Mouse (Mus musculus) kidney, postnatal 0 days (tissue): ENCODE results near the gene Cactin. TPM values are rescaled to one million over a fixed set of nuclear protein-coding genes. Genes with fewer than 3 reads are reported as not detected.
A peak's percentile ranks its signal among the peaks of the same experiment; 100 is the strongest.

ENCODE experiments used
- ATAC-seq: fragments of 200-750 bp; cut with Nextera tagmentation; replicated peaks from 2 replicates; pipeline ENCODE4 v1.8.0; 2017; ENCODE audit warnings: low read depth, moderate number of reproducible peaks, moderate TSS enrichment, moderate library complexity; ENCODE audit not compliant: low FRiP score
- DNase-seq: peaks from one replicate; pipeline ENCODE4 v3.0.0-alpha.2; 2016; ENCODE audit warnings: low spot score
- H3K27ac ChIP-seq: fragments of 300-500 bp; sonication (generic); 2 replicates; pipeline ENCODE4 v1.5.1; 2014; ENCODE audit warnings: mild to moderate bottlenecking
- H3K27me3 ChIP-seq: fragments of 300-500 bp; sonication (generic); 2 replicates; pipeline ENCODE4 v1.6.1; 2014; ENCODE audit warnings: low read length, mixed read lengths; ENCODE audit not compliant: insufficient read depth
- H3K36me3 ChIP-seq: fragments of 300-500 bp; sonication (generic); 2 replicates; pipeline ENCODE4 v1.6.1; 2014; ENCODE audit warnings: low read length, mixed read lengths; ENCODE audit not compliant: insufficient read depth
- H3K4me1 ChIP-seq: fragments of 300-500 bp; sonication (generic); replicated peaks from 2 replicates; pipeline ENCODE4 v1.6.1; 2014; ENCODE audit warnings: antibody characterized with exemption, low read length, mixed read lengths; ENCODE audit not compliant: insufficient read depth
- H3K4me2 ChIP-seq: fragments of 300-500 bp; sonication (generic); 2 replicates; pipeline ENCODE4 v1.6.1; 2014; ENCODE audit warnings: mild to moderate bottlenecking, low read length, moderate library complexity, mixed read lengths
- H3K4me3 ChIP-seq: fragments of 300-500 bp; sonication (generic); replicated peaks from 2 replicates; pipeline ENCODE4 v1.5.1; 2014; ENCODE audit warnings: low read depth, low read length
- H3K9ac ChIP-seq: fragments of 300-500 bp; sonication (generic); 2 replicates; pipeline ENCODE4 v1.6.1; 2014; ENCODE audit warnings: low read depth, low read length
- H3K9me3 ChIP-seq: fragments of 300-500 bp; sonication (generic); replicated peaks from 2 replicates; pipeline ENCODE4 v1.6.1; 2016; ENCODE audit warnings: low read length, inconsistent platforms, mixed read lengths
- CTCF ChIP-seq: IDR thresholded peaks from 2 replicates; pipeline ENCODE4 v1.5.1; 2016; ENCODE audit warnings: antibody characterized with exemption, low read depth, mild to moderate bottlenecking, moderate library complexity
- WGBS: fragments of 180-500 bp; shearing (Covaris S2); extraction: QIAGEN DNeasy Blood & Tissue Kit; methylation state at CpG from one replicate; pipeline ENCODE4 v1.1.7; 2014; 5-methylcytosine and 5-hydroxymethylcytosine counted together
- polyA plus RNA-seq: library from polyadenylated mRNA; unstranded; fragments of >200 nt; fragmentation: Nextera tagmentation; extraction: Ambion mirVana; gene quantifications from 2 replicates; pipeline ENCODE4 v1.2.1, GENCODE M21; 2015

Gene Cactin
- polyA plus RNA-seq, 1 experiment from 2014 or later: 26.4 TPM

- no peak for DNase-seq
- Histone ChIP-seq H3K27ac (no peak overlapping the region), H3K4me1 (peaks cover 23% of the 10 kb centered on the region)
These were observed 42.8 kb downstream of the Cactin start for GRCm38 (mm10) chr10:81363436-81364346.

GRCm38 (mm10) chr10:81364666-81365065 is 43.8 kb downstream of the Cactin start:
- Histone ChIP-seq H3K4me1 (peaks cover 18% of the 10 kb centered on the region), H3K4me3 (peak overlapping the region; percentile 12), H3K36me3 (peaks cover 30% of the 10 kb centered on the region), H3K9me3 (no peaks in the 10 kb centered on the region), H3K9ac (peak overlapping the region; percentile 39; the same call in 1 of the 2 replicates), H3K27ac (no peak overlapping the region), H3K4me2 (peak overlapping the region; percentile 52), H3K27me3 (no peaks in the 10 kb centered on the region)
- TF ChIP-seq CTCF: no peak
- DNase-seq (no peak), ATAC-seq (no peak)
- WGBS: 9% methylated on average over 28 of the region's 28 CpGs

More at GRCm38 (mm10) chr10:81363436-81364346, 42.8 kb downstream of the Cactin start:
- H3K36me3 ChIP-seq: peaks cover 20% of the 10 kb centered on the region
- WGBS: 10% methylated on average over 54 of the region's 54 CpGs
- no peak for TF ChIP-seq CTCF
- no peaks in the 10 kb centered on the region for H3K27me3 ChIP-seq
- H3K9me3 ChIP-seq: no peaks in the 10 kb centered on the region
- H3K4me2 ChIP-seq: peak overlapping the region; percentile 52
- peak; percentile 10; the same call in 1 of the 2 replicates for ATAC-seq
- H3K9ac ChIP-seq: peak overlapping the region; percentile 29; the same call in 1 of the 2 replicates
- H3K4me3 ChIP-seq: peak overlapping the region; percentile 12

- peaks cover 18% of the 10 kb centered on the region for H3K4me1 ChIP-seq
- no peak for TF ChIP-seq CTCF
- H3K4me2 ChIP-seq: peak overlapping the region; percentile 52; the same call in 1 of the 2 replicates
- DNase-seq (no peak), ATAC-seq (no peak)
- no peak overlapping the region for H3K27ac ChIP-seq
- 42% methylated on average over 4 of the region's 4 CpGs for WGBS
- no peaks in the 10 kb centered on the region for H3K9me3 ChIP-seq
- no peak overlapping the region for H3K4me3 ChIP-seq
- no peaks in the 10 kb centered on the region for H3K27me3 ChIP-seq
- H3K36me3 ChIP-seq: peaks cover 34% of the 10 kb centered on the region
- H3K9ac ChIP-seq: peak overlapping the region; percentile 39; the same call in 1 of the 2 replicates
These were observed 44.2 kb downstream of the Cactin start for GRCm38 (mm10) chr10:81365073-81365472.

- Histone ChIP-seq H3K27me3 (no peaks in the 10 kb centered on the region), H3K4me1 (peaks cover 18% of the 10 kb centered on the region), H3K4me3 (no peak within 1 kb of the TSS; the same call in 1 of the 2 replicates), H3K36me3 (peaks cover 41% of the 10 kb centered on the region), H3K27ac (no peak within 1 kb of the TSS), H3K9me3 (no peaks in the 10 kb centered on the region), H3K9ac (peak within 1 kb of the TSS; percentile 39; the same call in 1 of the 2 replicates), H3K4me2 (peak within 1 kb of the TSS; percentile 52)
- DNase-seq: no peak
- TF ChIP-seq CTCF: no peak
- no peak; the same call in 1 of the 2 replicates for ATAC-seq
- WGBS: 45% methylated on average over 12 of the region's 12 CpGs
These were observed 45.0 kb downstream of the Cactin start, which contains the start of gene 4930404N11Rik for GRCm38 (mm10) chr10:81365672-81366476. TSS of gene 4930404N11Rik (minus strand) at chr10:81365816.

- ATAC-seq: peak; percentile 19; the same call in 1 of the 2 replicates
These were observed 45.7 kb downstream of the Cactin start for GRCm38 (mm10) chr10:81366477-81367206.

GRCm38 (mm10) chr10:81367207-81367495 is 46.2 kb downstream of the Cactin start:
- ATAC-seq (no peak), DNase-seq (no peak)
- 85% methylated on average over 6 of the region's 6 CpGs for WGBS
- TF ChIP-seq CTCF: no peak
- H3K27me3 ChIP-seq: no peaks in the 10 kb centered on the region
- no peaks in the 10 kb centered on the region for H3K9me3 ChIP-seq
- H3K27ac ChIP-seq: no peak overlapping the region
- peaks cover 18% of the 10 kb centered on the region for H3K4me1 ChIP-seq
- H3K4me3 ChIP-seq: no peak overlapping the region
- H3K36me3 ChIP-seq: peaks cover 50% of the 10 kb centered on the region
- no peak overlapping the region for H3K9ac ChIP-seq
- no peak overlapping the region for H3K4me2 ChIP-seq

More at GRCm38 (mm10) chr10:81366477-81367206, 45.7 kb downstream of the Cactin start:
- Histone ChIP-seq H3K36me3 (peaks cover 49% of the 10 kb centered on the region), H3K4me2 (no peak overlapping the region), H3K27me3 (no peaks in the 10 kb centered on the region), H3K4me3 (no peak overlapping the region), H3K9me3 (no peaks in the 10 kb centered on the region), H3K4me1 (peaks cover 18% of the 10 kb centered on the region), H3K27ac (no peak overlapping the region), H3K9ac (no peak overlapping the region)
- WGBS: 72% methylated on average over 6 of the region's 6 CpGs
- no peak for DNase-seq
- TF ChIP-seq CTCF: no peak
